In the genomic region with DNA sequence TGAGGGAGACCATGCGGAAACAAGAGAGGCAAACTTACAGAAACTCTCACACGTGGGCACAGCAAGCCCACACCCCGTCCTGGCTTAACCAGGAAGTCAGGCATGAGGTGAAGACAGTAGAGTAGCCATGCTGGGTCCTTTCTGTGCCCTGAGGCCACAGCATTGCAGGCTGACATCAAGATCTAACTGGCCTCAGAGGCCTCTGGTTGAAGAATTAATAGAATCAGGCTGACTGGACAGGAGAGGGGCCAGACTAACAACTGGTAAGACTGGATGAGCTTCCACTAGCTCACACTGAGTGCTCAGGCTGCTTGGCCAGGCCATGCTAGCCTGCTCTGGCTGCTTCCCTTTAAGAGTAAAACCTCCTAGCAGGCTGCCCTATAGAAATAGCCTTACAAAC, we compare ENCODE assay signal across 10 mouse cellular contexts. TPM values are rescaled to one million over a fixed set of nuclear protein-coding genes. Genes with fewer than 3 reads are reported as not detected.
DNase-seq lines count a peak whose midpoint lies in the region; ATAC-seq and TF ChIP-seq lines count a peak whose summit lies in the region.
"Had no signal": no experiment of that assay in that cellular context is flagged by ENCODE, and none has a peak within 500 bp of the region (broad histone marks: within the 10 kb centered on the region; RNA-seq: fewer than 3 reads in every experiment).

No protein-coding gene starts in this region.

- TF ChIP-seq EP300 in heart, postnatal 0 days (IDR thresholded peaks at IDR 0.05; ENCODE audit: low read depth) = no peak

- no peak for DNase-seq in heart, adult 9 months (ENCODE audit: low spot score in 2 of 2)
- no peak for DNase-seq in midbrain, embryonic 11.5 days (ENCODE audit: low spot score, missing footprints)
- DNase-seq in midbrain, postnatal 0 days (ENCODE audit: low spot score) = no peak
- no peak for DNase-seq in heart, postnatal 0 days (ENCODE audit: low spot score)
- DNase-seq in testis, postnatal 10 days (ENCODE audit: low spot score) = peak; percentile 28
- DNase-seq in lung, adult 18-20 months = no peak

- H3K27ac ChIP-seq in heart, embryonic 12.5 days (ENCODE audit: poor library complexity, severe bottlenecking) = peak overlapping the region; percentile 89
- H3K27ac ChIP-seq in midbrain, embryonic 11.5 days (ENCODE audit: low read depth, low read length) = no peak overlapping the region
- H3K27ac ChIP-seq in midbrain, postnatal 0 days (ENCODE audit: low read depth, low read length) = no peak overlapping the region
- peak overlapping the region; percentile 43; the same call in 1 of the 2 replicates for H3K27ac ChIP-seq in heart, postnatal 0 days (ENCODE audit: low read depth)
- H3K27ac ChIP-seq: hindbrain, embryonic 14.5 days; liver, embryonic 14.5 days had no signal

- no peaks in the 10 kb centered on the region for H3K27me3 ChIP-seq in heart, embryonic 12.5 days (replicated peaks)
- no peaks in the 10 kb centered on the region for H3K27me3 ChIP-seq in midbrain, embryonic 11.5 days (ENCODE audit: control insufficient read depth, insufficient read depth, low read length)
- H3K27me3 ChIP-seq in midbrain, postnatal 0 days (ENCODE audit: insufficient read depth, low read length) = no peaks in the 10 kb centered on the region
- no peaks in the 10 kb centered on the region for H3K27me3 ChIP-seq in heart, postnatal 0 days (ENCODE audit: control insufficient read depth, insufficient read depth, low read length)
- H3K27me3 ChIP-seq: CH12.LX had no signal

- no peaks in the 10 kb centered on the region for H3K36me3 ChIP-seq in heart, embryonic 12.5 days
- H3K36me3 ChIP-seq in midbrain, embryonic 11.5 days (ENCODE audit: control insufficient read depth, insufficient read depth, low read length) = no peaks in the 10 kb centered on the region
- H3K36me3 ChIP-seq in midbrain, postnatal 0 days (ENCODE audit: insufficient read depth, low read length) = no peaks in the 10 kb centered on the region
- no peaks in the 10 kb centered on the region for H3K36me3 ChIP-seq in heart, postnatal 0 days (replicated peaks; ENCODE audit: control insufficient read depth, insufficient read depth, low read length)

- no peak for TF ChIP-seq CTCF in midbrain, postnatal 0 days (IDR thresholded peaks at IDR 0.05)
- TF ChIP-seq CTCF in heart, postnatal 0 days (IDR thresholded peaks at IDR 0.05; ENCODE audit: low read depth) = no peak

- no peak overlapping the region for H3K4me3 ChIP-seq in heart, embryonic 12.5 days
- no peak overlapping the region for H3K4me3 ChIP-seq in midbrain, embryonic 11.5 days (ENCODE audit: low read depth, low read length)
- no peak overlapping the region for H3K4me3 ChIP-seq in midbrain, postnatal 0 days (ENCODE audit: low read depth, low read length)
- no peak overlapping the region for H3K4me3 ChIP-seq in heart, postnatal 0 days (ENCODE audit: low read depth, low read length)

- 0 out of 2 replicates have a peak overlapping the region, but pooled peaks have one; percentile 1 for H3K9ac ChIP-seq in heart, embryonic 12.5 days
- H3K9ac ChIP-seq in midbrain, embryonic 11.5 days (ENCODE audit: low read length) = no peak overlapping the region
- no peak overlapping the region for H3K9ac ChIP-seq in midbrain, postnatal 0 days (replicated peaks; ENCODE audit: low read length, poor library complexity, severe bottlenecking)
- H3K9ac ChIP-seq in heart, postnatal 0 days (replicated peaks; ENCODE audit: low read depth, low read length) = no peak overlapping the region
- H3K9ac ChIP-seq: hindbrain, embryonic 14.5 days; liver, embryonic 14.5 days had no signal

- H3K9me3 ChIP-seq in heart, embryonic 12.5 days (replicated peaks) = peaks cover 6% of the 10 kb centered on the region
- no peaks in the 10 kb centered on the region for H3K9me3 ChIP-seq in midbrain, embryonic 11.5 days (ENCODE audit: control insufficient read depth, low read length)
- no peaks in the 10 kb centered on the region for H3K9me3 ChIP-seq in midbrain, postnatal 0 days (ENCODE audit: low read length)
- H3K9me3 ChIP-seq in heart, postnatal 0 days (replicated peaks; ENCODE audit: control insufficient read depth, low read length) = 0 out of 2 replicates have a peak, but pooled peaks cover 6% of the 10 kb centered on the region

- WGBS in heart, embryonic 12.5 days = 57% methylated on average over 3 of the region's 3 CpGs
- WGBS in midbrain, embryonic 11.5 days = 46% methylated on average over 3 of the region's 3 CpGs
- 67% methylated on average over 3 of the region's 3 CpGs for WGBS in midbrain, postnatal 0 days
- 65% methylated on average over 3 of the region's 3 CpGs for WGBS in heart, postnatal 0 days

- peaks cover 46% of the 10 kb centered on the region for H3K4me1 ChIP-seq in heart, embryonic 12.5 days (replicated peaks)
- peaks cover 11% of the 10 kb centered on the region for H3K4me1 ChIP-seq in midbrain, embryonic 11.5 days (ENCODE audit: control insufficient read depth, insufficient read depth, low read length)
- no peaks in the 10 kb centered on the region for H3K4me1 ChIP-seq in midbrain, postnatal 0 days (ENCODE audit: insufficient read depth, low read length)
- peaks cover 12% of the 10 kb centered on the region for H3K4me1 ChIP-seq in heart, postnatal 0 days (ENCODE audit: control insufficient read depth, insufficient read depth)

- ATAC-seq in heart, embryonic 12.5 days (ENCODE audit: insufficient number of reproducible peaks, low FRiP score) = no peak
- ATAC-seq in midbrain, embryonic 11.5 days (ENCODE audit: low FRiP score) = 0 out of 2 replicates have a peak, but pooled peaks have one; percentile 16
- ATAC-seq in midbrain, postnatal 0 days (ENCODE audit: low FRiP score) = no peak
- no peak for ATAC-seq in heart, postnatal 0 days (ENCODE audit: insufficient read depth, low read depth)

- H3K4me2 ChIP-seq in heart, embryonic 12.5 days = no peak overlapping the region
- H3K4me2 ChIP-seq in midbrain, embryonic 11.5 days = no peak overlapping the region
- no peak overlapping the region for H3K4me2 ChIP-seq in midbrain, postnatal 0 days (ENCODE audit: low read depth, low read length, poor library complexity, severe bottlenecking)
- H3K4me2 ChIP-seq in heart, postnatal 0 days (ENCODE audit: low read depth, low read length) = no peak overlapping the region
- H3K4me2 ChIP-seq: hindbrain, embryonic 14.5 days had no signal

RNA-seq across cellular contexts. Expression of a gene that starts 45.5 kb away (rescaled TPM):
- polyA plus RNA-seq in heart, embryonic 12.5 days (2016; fragmentation: Nextera tagmentation; extraction: Ambion mirVana) = 4.2 and 5.4 TPM in 2 replicates
- polyA plus RNA-seq in midbrain, embryonic 11.5 days (2014; fragmentation: Nextera tagmentation; extraction: Ambion mirVana) = 0.57 and 0.79 TPM in 2 replicates
- total RNA-seq in midbrain, postnatal 0 days (2014; rRNA removed) = 0.11 and 0.19 TPM in 2 replicates
- 0.21 and 0.23 TPM in 2 replicates for polyA plus RNA-seq in midbrain, postnatal 0 days (2015; fragmentation: Nextera tagmentation; extraction: Ambion mirVana)
- total RNA-seq in heart, postnatal 0 days (2014; rRNA removed; ENCODE audit: low replicate concordance) = 1.3 and 1.5 TPM in 2 replicates
- polyA plus RNA-seq in heart, postnatal 0 days (2015; fragmentation: Nextera tagmentation; extraction: Ambion mirVana) = 0.74 and 0.92 TPM in 2 replicates
- total RNA-seq: CH12.LX had no signal

Comparison
In these comparisons a context has a peak if more than half of its experiments do, and no peak if none do; other contexts are left out.
1. H3K27ac ChIP-seq: peak in heart, embryonic 12.5 days (single experiment) and heart, postnatal 0 days (single experiment); none in midbrain, embryonic 11.5 days (single experiment) and midbrain, postnatal 0 days (single experiment).